24 mouse cellular contexts compared by ENCODE assay signal in the genomic region with DNA sequence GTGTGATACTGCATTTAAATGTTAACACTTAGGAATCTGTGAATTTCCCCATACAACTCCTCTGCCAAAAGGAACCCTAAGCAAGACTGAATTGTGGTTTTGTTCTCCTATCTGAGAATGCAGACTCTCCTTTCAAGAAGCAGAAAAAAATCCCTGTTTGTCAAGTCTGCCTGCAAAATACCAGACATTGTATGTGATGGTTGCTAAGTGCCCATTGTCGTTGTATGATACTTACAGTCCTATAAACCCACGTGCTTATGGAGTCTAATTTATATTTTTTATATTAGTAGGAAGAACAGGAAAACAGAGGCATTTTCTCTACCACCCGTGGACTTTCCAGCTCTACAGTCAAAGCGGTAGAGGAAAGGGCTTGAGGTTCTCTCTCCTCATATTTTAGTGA.
"Had no signal": no experiment of that assay in that cellular context is flagged by ENCODE, and none has a peak within 500 bp of the region (broad histone marks: within the 10 kb centered on the region; RNA-seq: fewer than 3 reads in every experiment).

No protein-coding gene starts in this region.

- H3K27me3 ChIP-seq: heart, embryonic 13.5 days; heart, embryonic 15.5 days; kidney, embryonic 15.5 days; limb, embryonic 13.5 days; limb, embryonic 15.5 days; liver, embryonic 12.5 days had no signal

- H3K4me2 ChIP-seq: heart, embryonic 13.5 days; heart, embryonic 15.5 days; kidney, embryonic 15.5 days; limb, embryonic 13.5 days; limb, embryonic 15.5 days; liver, embryonic 12.5 days had no signal

- H3K27ac ChIP-seq: heart, embryonic 10.5 days; heart, embryonic 13.5 days; heart, embryonic 15.5 days; kidney, embryonic 15.5 days; kidney, postnatal 0 days; limb, embryonic 13.5 days; limb, embryonic 15.5 days; liver, embryonic 12.5 days; liver, embryonic 14.5 days had no signal

- H3K4me3 ChIP-seq: heart, embryonic 10.5 days; heart, embryonic 13.5 days; heart, embryonic 15.5 days; kidney, embryonic 15.5 days; limb, embryonic 13.5 days; limb, embryonic 15.5 days; liver, embryonic 12.5 days had no signal

- DNase-seq: gastrocnemius, postnatal 14 days; gastrocnemius, postnatal 36 days; heart, adult 18-20 months; heart, postnatal 14 days; heart, postnatal 36 days; kidney, adult 11 months; kidney, adult 2 months; kidney, adult 9 months; kidney, postnatal 14 days; kidney, postnatal 36 days; layer of hippocampus, adult 9-11 months; layer of hippocampus, postnatal 36 days; left cerebral cortex, postnatal 4 days had no signal

- ATAC-seq: hindbrain, embryonic 16.5 days; intestine, embryonic 16.5 days; liver, embryonic 12.5 days had no signal

- H3K4me1 ChIP-seq: heart, embryonic 10.5 days; heart, embryonic 13.5 days; heart, embryonic 15.5 days; kidney, embryonic 15.5 days; limb, embryonic 15.5 days; liver, embryonic 12.5 days had no signal

- H3K9me3 ChIP-seq: heart, embryonic 10.5 days; heart, embryonic 13.5 days; heart, embryonic 15.5 days; kidney, embryonic 15.5 days; limb, embryonic 13.5 days; limb, embryonic 15.5 days; liver, embryonic 12.5 days had no signal

- H3K9ac ChIP-seq: heart, embryonic 13.5 days; heart, embryonic 15.5 days; kidney, embryonic 15.5 days; limb, embryonic 13.5 days; limb, embryonic 15.5 days; liver, embryonic 12.5 days; liver, embryonic 14.5 days had no signal

- H3K36me3 ChIP-seq: heart, embryonic 10.5 days; heart, embryonic 13.5 days; heart, embryonic 15.5 days; kidney, embryonic 15.5 days; limb, embryonic 13.5 days; limb, embryonic 15.5 days; liver, embryonic 12.5 days had no signal
